Mouse (Mus musculus): Measurements from ENCODE around the gene Adam33. TPM values are rescaled to one million over a fixed set of nuclear protein-coding genes. Genes with fewer than 3 reads are reported as not detected.

Gene Adam33
- polyA plus RNA-seq, 1 experiment from 2014 or later: 0.36 TPM

GRCm38 (mm10) chr2:131053851-131054645 is 9.6 kb downstream of the Adam33 start:
- no peaks in the 10 kb centered on the region for H3K36me3 ChIP-seq (ENCODE audit: control insufficient read depth, insufficient read depth, low read length)
- H3K27me3 ChIP-seq (ENCODE audit: control insufficient read depth, insufficient read depth, low read length): peaks cover 41% of the 10 kb centered on the region
- peaks cover 12% of the 10 kb centered on the region; the same call in 1 of the 2 replicates for H3K4me1 ChIP-seq (replicated peaks; ENCODE audit: control insufficient read depth, insufficient read depth, low read length)
- DNase-seq (ENCODE audit: low spot score) (peak; percentile 64), ATAC-seq (replicated peaks; ENCODE audit: low FRiP score) (no peak)
- no peak overlapping the region for H3K9ac ChIP-seq (ENCODE audit: low read length)
- no peaks in the 10 kb centered on the region for H3K9me3 ChIP-seq (ENCODE audit: control insufficient read depth, low read length)
- 1% methylated on average over 45 of the region's 45 CpGs for WGBS
- H3K4me3 ChIP-seq (ENCODE audit: low read depth, low read length): peak overlapping the region; percentile 19; the same call in 1 of the 2 replicates
- H3K4me2 ChIP-seq (ENCODE audit: low read depth, low read length, severe bottlenecking): peak overlapping the region; percentile 44
- H3K27ac ChIP-seq (ENCODE audit: low read depth, low read length): no peak overlapping the region

GRCm38 (mm10) chr2:131052862-131053418 is 10.7 kb downstream of the Adam33 start:
- H3K36me3 ChIP-seq (ENCODE audit: control insufficient read depth, insufficient read depth, low read length): no peaks in the 10 kb centered on the region
- H3K4me3 ChIP-seq (ENCODE audit: low read depth, low read length): no peak overlapping the region
- peaks cover 41% of the 10 kb centered on the region for H3K27me3 ChIP-seq (ENCODE audit: control insufficient read depth, insufficient read depth, low read length)
- no peak overlapping the region for H3K9ac ChIP-seq (ENCODE audit: low read length)
- no peak overlapping the region for H3K4me2 ChIP-seq (ENCODE audit: low read depth, low read length, severe bottlenecking)
- no peaks in the 10 kb centered on the region for H3K9me3 ChIP-seq (ENCODE audit: control insufficient read depth, low read length)
- DNase-seq (ENCODE audit: low spot score) (peak; percentile 49), ATAC-seq (replicated peaks; ENCODE audit: low FRiP score) (no peak)
- H3K4me1 ChIP-seq (replicated peaks; ENCODE audit: control insufficient read depth, insufficient read depth, low read length): peaks cover 12% of the 10 kb centered on the region; the same call in 1 of the 2 replicates
- H3K27ac ChIP-seq (ENCODE audit: low read depth, low read length): no peak overlapping the region
- 77% methylated on average over 6 of the region's 6 CpGs for WGBS

GRCm38 (mm10) chr2:131052043-131052442 is 11.6 kb downstream of the Adam33 start:
- Histone ChIP-seq H3K27ac (ENCODE audit: low read depth, low read length) (no peak overlapping the region), H3K27me3 (ENCODE audit: control insufficient read depth, insufficient read depth, low read length) (peaks cover 41% of the 10 kb centered on the region), H3K4me2 (ENCODE audit: low read depth, low read length, severe bottlenecking) (no peak overlapping the region), H3K4me1 (replicated peaks; ENCODE audit: control insufficient read depth, insufficient read depth, low read length) (peaks cover 12% of the 10 kb centered on the region; the same call in 1 of the 2 replicates), H3K4me3 (ENCODE audit: low read depth, low read length) (no peak overlapping the region), H3K36me3 (ENCODE audit: control insufficient read depth, insufficient read depth, low read length) (no peaks in the 10 kb centered on the region), H3K9ac (ENCODE audit: low read length) (no peak overlapping the region), H3K9me3 (ENCODE audit: control insufficient read depth, low read length) (no peaks in the 10 kb centered on the region)
- DNase-seq (ENCODE audit: low spot score) (peak; percentile 41), ATAC-seq (replicated peaks; ENCODE audit: low FRiP score) (no peak)
- 72% methylated on average over 5 of the region's 5 CpGs for WGBS

GRCm38 (mm10) chr2:131046025-131046424 is 17.6 kb downstream of the Adam33 start:
- no peak overlapping the region for H3K9ac ChIP-seq (ENCODE audit: low read length)
- no peak overlapping the region for H3K4me3 ChIP-seq (ENCODE audit: low read depth, low read length)
- 79% methylated on average over 2 of the region's 2 CpGs for WGBS
- H3K27ac ChIP-seq (ENCODE audit: low read depth, low read length): no peak overlapping the region
- peaks cover 21% of the 10 kb centered on the region for H3K27me3 ChIP-seq (ENCODE audit: control insufficient read depth, insufficient read depth, low read length)
- H3K36me3 ChIP-seq (ENCODE audit: control insufficient read depth, insufficient read depth, low read length): no peaks in the 10 kb centered on the region
- H3K9me3 ChIP-seq (ENCODE audit: control insufficient read depth, low read length): no peaks in the 10 kb centered on the region
- no peak for DNase-seq (ENCODE audit: low spot score)
- 0 out of 2 replicates have a peak, but pooled peaks cover 3% of the 10 kb centered on the region for H3K4me1 ChIP-seq (replicated peaks; ENCODE audit: control insufficient read depth, insufficient read depth, low read length)
- no peak for ATAC-seq (replicated peaks; ENCODE audit: low FRiP score)
- no peak overlapping the region for H3K4me2 ChIP-seq (ENCODE audit: low read depth, low read length, severe bottlenecking)

DNA sequence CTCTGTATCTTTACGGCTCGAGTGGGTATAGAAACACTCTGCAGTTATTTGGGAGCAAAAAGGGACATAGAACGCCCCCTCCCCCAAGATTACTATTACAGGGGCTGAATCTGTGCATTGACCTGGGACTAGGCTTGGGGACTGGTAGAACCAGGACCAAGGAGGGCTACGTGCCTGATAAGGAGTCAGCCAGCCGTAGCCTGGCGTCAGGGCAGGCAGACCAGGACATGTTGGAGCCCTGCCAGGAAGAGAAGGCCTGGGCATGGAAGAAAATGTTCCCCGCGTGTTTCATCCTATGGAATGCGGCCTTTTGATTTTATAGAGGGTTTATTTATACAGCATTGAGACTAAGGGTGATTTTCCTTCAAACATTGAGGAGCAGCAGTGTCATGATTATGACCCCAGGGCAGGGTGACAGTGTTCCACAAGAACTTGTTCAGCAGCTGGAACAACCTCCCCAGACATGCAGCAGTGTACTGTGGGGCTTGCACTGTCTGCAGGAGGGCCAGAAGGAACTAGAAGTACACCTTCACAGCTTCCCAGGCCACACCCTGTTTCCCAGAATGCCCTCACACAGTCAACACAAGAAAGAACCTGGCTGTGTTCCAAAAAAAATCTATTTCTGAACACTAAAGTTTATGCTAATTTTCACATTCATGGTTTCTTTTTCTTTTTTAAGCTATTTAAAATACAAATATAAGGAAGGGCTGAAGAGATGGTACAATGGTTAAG is 18.5 kb downstream of the Adam33 start:
- WGBS: 83% methylated on average over 9 of the region's 9 CpGs
- no peak for DNase-seq (ENCODE audit: low spot score)

DNA sequence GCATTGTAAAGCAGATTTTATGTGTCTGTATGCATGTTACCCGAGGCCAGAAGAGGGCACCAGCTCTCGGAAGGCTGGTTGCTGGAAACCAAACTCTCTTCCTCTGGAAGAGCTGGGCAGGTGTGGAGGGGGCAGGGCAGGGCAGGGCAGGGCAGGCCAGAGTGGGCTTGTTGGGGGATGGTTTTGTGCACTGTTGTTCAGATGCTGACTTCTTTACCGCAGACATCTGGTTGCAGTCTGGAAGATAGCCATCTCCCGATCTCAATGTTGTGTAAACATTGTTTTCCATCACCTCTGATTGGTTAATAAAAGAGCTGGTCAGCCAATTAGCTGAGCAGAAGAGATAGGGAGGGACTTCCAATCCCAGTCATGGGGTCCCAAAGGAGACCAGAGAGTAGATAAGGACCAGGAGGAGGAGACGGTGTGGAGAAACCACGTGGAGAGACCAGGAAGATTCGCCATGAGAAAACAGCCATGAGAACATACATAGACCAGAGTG is 19.2 kb downstream of the Adam33 start:
- Histone ChIP-seq H3K9me3 (ENCODE audit: control insufficient read depth, low read length) (no peaks in the 10 kb centered on the region), H3K27me3 (ENCODE audit: control insufficient read depth, insufficient read depth, low read length) (peaks cover 36% of the 10 kb centered on the region), H3K4me1 (replicated peaks; ENCODE audit: control insufficient read depth, insufficient read depth, low read length) (0 out of 2 replicates have a peak, but pooled peaks cover 6% of the 10 kb centered on the region), H3K9ac (ENCODE audit: low read length) (no peak overlapping the region), H3K4me2 (ENCODE audit: low read depth, low read length, severe bottlenecking) (no peak overlapping the region), H3K27ac (ENCODE audit: low read depth, low read length) (no peak overlapping the region), H3K36me3 (ENCODE audit: control insufficient read depth, insufficient read depth, low read length) (no peaks in the 10 kb centered on the region), H3K4me3 (ENCODE audit: low read depth, low read length) (no peak overlapping the region; the same call in 1 of the 2 replicates)
- WGBS: 17% methylated on average over 7 of the region's 7 CpGs
- DNase-seq (ENCODE audit: low spot score): no peak
- no peak for ATAC-seq (replicated peaks; ENCODE audit: low FRiP score)

More for the DNA sequence above, 18.5 kb downstream of the Adam33 start:
- H3K4me1 ChIP-seq (replicated peaks; ENCODE audit: control insufficient read depth, insufficient read depth, low read length): 0 out of 2 replicates have a peak, but pooled peaks cover 6% of the 10 kb centered on the region
- H3K9me3 ChIP-seq (ENCODE audit: control insufficient read depth, low read length): no peaks in the 10 kb centered on the region
- H3K27me3 ChIP-seq (ENCODE audit: control insufficient read depth, insufficient read depth, low read length): peaks cover 30% of the 10 kb centered on the region
- H3K9ac ChIP-seq (ENCODE audit: low read length): no peak overlapping the region
- no peak overlapping the region for H3K27ac ChIP-seq (ENCODE audit: low read depth, low read length)
- no peak overlapping the region for H3K4me2 ChIP-seq (ENCODE audit: low read depth, low read length, severe bottlenecking)
- H3K4me3 ChIP-seq (ENCODE audit: low read depth, low read length): no peak overlapping the region
- ATAC-seq (replicated peaks; ENCODE audit: low FRiP score): no peak
- H3K36me3 ChIP-seq (ENCODE audit: control insufficient read depth, insufficient read depth, low read length): no peaks in the 10 kb centered on the region

- Histone ChIP-seq H3K4me2 (ENCODE audit: low read depth, low read length, severe bottlenecking) (no peak within 1 kb of the TSS), H3K4me3 (ENCODE audit: low read depth, low read length) (no peak within 1 kb of the TSS), H3K36me3 (ENCODE audit: control insufficient read depth, insufficient read depth, low read length) (no peaks in the 10 kb centered on the region), H3K9ac (ENCODE audit: low read length) (no peak within 1 kb of the TSS), H3K4me1 (replicated peaks; ENCODE audit: control insufficient read depth, insufficient read depth, low read length) (0 out of 2 replicates have a peak, but pooled peaks cover 6% of the 10 kb centered on the region), H3K27me3 (ENCODE audit: control insufficient read depth, insufficient read depth, low read length) (peaks cover 36% of the 10 kb centered on the region), H3K9me3 (ENCODE audit: control insufficient read depth, low read length) (no peaks in the 10 kb centered on the region), H3K27ac (ENCODE audit: low read depth, low read length) (no peak within 1 kb of the TSS)
- ATAC-seq (replicated peaks; ENCODE audit: low FRiP score) (no peak), DNase-seq (ENCODE audit: low spot score) (no peak)
- 76% methylated on average over 2 of the region's 2 CpGs for WGBS
These were observed 20.6 kb downstream of the Adam33 start, which contains the start of gene Gfra4 for GRCm38 (mm10) chr2:131042988-131043387. Gene Gfra4, minus strand, starts transcription at chr2:131043088.
